Mouse (Mus musculus): ENCODE data around the gene Rph3al. TPM values are rescaled to one million over a fixed set of nuclear protein-coding genes. Genes with fewer than 3 reads are reported as not detected.

The Rph3al gene
- polyA plus RNA-seq, 1 experiment, result 1.1 TPM

DNA sequence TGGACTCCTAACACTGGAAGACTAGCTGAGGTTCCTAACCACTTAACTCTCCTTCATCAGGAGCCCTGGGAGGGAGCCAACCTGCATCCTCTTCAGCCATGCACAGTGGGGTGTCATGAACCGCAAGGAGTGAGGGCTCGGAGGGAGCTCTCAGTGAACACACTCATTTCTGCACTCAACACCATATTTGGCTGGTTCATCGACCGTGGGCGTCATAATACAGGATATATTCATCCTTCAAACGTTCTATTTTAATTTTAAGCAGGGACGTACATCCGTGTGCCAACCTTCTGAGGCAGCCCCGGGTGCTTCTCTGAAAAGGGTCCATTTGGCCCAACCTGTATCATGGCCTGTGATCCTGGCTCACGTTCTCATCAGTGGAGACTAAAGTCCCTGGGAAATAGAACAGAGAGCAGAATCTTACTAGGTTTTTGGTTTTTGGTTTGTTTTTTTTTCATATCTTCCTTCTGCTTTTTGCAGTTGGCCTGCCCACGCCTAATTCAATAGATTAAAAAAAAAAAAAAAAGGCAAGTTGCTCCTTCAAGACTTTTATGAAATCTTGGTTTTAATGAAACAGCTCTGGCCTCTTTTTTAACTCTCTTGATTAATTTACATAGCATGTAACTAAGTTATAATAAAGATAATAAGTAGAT lies 102.5 kb downstream of the Rph3al start:
- DNase-seq (ENCODE audit: extremely low spot score in 1 of 2, low spot score in 1 of 2), result peak in 1 of 2 experiments; percentile 51

DNA sequence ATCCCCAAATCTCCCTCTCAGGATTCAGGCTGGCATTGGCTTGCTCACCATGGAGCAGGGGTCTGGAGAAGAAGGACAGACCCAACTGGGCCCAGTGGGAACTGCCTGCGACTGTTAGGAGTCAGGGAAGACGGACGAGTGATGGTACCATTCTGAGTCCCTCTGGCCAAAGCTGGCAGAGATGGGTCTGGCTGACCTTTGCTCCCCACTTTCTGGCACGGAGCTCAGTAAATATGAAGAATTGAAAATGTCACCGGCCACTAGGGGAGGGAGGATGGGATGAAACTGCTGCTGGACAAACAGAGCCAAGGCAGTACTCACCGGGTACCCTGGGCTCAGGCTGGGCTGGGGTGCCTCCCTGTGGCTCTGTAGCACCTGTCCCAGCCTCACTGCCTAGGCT lies 105.1 kb downstream of the Rph3al start:
- DNase-seq (ENCODE audit: extremely low spot score in 1 of 2, low spot score in 1 of 2), result no peak

DNA sequence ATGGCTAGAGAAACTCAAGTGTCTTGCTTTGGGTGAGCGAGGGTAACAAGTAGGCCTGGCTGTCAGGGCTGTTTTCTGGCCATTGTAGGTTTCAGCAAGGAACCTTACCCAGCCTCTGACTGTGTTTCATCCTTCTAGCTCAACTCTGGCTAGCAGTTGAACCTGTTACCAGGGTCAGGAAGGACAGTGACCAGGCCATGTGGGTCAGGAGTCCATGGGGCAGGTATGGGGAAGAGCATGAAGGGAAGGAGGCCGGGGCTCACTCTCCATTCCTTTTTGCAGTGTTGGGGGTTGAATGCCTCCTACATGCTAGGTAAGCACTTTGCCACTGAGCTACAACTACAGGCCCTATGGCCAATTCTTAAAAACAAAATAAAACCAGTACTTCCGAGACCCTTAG lies 107.8 kb downstream of the Rph3al start:
- no peak for DNase-seq (ENCODE audit: extremely low spot score in 1 of 2, low spot score in 1 of 2)

DNA sequence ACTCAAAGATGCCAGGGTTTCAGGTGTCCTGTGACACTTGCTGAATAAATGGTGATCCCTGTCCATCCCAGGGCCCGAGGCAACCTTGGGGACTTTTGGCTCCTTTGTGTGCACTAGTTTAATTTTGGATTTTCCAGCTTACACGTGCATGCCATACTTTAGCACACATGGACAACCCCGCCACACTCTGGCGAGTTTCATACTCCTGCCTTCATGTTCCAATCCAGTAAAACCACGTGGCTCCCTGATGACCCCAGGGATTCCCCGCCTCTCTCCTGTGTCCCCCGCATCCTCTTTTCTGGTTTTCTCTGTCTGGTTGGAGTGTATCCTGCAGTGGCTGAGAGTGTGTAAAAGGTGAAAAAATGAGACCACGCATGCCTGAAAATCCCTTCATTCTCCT lies 110.8 kb downstream of the Rph3al start:
- DNase-seq (ENCODE audit: extremely low spot score in 1 of 2, low spot score in 1 of 2), result no peak

DNA sequence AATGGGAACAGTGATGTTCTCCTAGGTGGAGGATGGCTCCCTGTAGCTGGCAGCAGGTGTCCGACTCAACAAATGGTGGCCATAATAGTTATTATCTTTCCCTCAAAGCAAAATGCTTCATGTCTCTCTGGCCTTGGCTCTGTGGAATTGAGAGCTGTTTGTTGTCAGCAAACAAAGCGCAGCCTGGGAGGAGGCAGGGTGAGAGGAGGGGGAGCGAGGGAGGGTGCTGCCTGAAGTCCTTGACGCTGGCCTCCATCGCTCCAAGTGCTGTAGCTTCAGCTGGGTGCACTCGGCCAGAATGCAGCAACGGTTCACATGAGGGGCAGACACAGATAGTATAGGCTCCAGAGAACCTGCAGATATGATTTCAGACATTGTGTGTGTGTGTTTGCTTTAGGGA lies 114.7 kb downstream of the Rph3al start:
- no peak for DNase-seq (ENCODE audit: extremely low spot score in 1 of 2, low spot score in 1 of 2)

DNA sequence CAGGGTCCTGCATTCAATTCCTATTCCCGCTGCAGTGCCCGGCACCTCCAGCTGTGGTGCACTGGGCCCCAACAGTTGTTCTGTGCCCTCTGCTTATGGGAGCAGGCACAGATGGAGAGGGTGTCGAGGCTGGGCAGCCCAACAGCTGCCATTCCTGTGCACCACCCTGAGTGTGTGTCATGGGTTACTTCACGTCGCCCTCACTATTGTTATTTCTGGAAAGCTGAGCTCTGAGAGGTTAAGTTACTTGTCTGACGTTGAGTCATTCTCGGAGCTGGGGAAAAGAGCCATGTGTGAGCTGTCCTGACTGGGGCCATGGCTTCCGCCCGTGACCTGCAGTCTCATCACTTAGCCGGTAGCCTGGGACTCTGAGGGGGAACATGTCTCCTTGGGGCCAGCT lies 125.1 kb downstream of the Rph3al start:
- no peak for DNase-seq (ENCODE audit: extremely low spot score in 1 of 2, low spot score in 1 of 2)

DNA sequence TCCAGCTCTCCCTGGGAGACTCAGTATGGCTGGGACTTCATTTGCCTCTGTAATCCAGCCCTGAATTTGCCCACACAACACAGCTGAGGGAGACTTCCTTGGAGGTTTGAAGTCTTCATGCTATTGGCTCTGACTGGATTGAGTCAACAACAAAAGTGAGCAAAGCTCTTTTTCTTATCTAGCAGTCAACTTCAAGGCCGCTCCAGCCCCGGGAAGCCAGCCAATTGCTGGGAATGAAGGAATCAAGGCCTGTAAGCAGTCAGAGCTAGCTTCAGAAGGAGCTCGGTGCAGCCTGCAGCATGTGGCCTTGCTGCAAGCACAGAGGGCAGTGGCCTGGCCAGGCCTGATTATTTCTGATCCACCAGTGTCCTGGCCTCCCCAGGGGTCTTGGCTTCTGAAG lies 126.3 kb downstream of the Rph3al start:
- DNase-seq (ENCODE audit: extremely low spot score in 1 of 2, low spot score in 1 of 2), result peak; percentile 38 to 61

DNA sequence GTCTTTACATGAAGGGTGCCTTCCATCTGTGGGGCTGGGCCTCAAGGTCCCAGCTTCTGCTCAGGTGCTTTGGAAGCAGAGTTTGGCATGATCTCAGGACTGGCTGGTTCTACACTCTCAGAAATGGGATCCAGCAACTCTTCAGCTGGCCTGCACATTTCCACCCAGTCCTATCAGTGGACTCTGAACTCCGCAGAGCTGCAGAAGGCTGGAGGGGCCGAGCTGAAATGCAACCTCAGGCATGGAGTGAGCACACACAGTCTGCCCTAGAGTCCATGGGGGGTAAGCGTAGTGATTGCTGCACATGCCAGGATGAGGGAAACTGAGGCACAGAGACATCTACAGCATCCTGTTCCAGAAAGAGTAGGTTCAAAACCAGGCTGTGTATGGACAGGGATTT lies 127.7 kb downstream of the Rph3al start:
- DNase-seq (ENCODE audit: extremely low spot score in 1 of 2, low spot score in 1 of 2), result no peak

DNA sequence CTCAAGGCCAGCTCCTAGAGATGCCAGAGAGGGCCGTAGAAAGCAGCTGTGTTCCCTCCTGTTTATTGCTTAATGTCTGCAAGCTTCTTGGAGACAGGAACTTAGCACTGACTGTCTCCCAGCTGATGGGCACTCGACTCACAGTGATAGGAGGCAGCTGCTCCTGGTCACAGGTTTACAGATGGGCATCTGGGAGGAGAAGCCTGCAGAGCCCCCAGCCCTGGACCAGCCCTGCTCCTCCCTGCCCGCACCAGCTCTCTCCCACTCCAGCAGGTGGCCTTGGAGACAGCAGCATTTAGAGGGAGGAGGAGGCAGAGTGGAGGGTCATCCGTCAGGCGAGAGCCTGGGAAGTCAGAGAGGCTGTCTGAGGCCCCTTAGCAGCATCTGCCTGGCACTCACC lies 130.7 kb downstream of the Rph3al start:
- DNase-seq (ENCODE audit: extremely low spot score in 1 of 2, low spot score in 1 of 2), result no peak

DNA sequence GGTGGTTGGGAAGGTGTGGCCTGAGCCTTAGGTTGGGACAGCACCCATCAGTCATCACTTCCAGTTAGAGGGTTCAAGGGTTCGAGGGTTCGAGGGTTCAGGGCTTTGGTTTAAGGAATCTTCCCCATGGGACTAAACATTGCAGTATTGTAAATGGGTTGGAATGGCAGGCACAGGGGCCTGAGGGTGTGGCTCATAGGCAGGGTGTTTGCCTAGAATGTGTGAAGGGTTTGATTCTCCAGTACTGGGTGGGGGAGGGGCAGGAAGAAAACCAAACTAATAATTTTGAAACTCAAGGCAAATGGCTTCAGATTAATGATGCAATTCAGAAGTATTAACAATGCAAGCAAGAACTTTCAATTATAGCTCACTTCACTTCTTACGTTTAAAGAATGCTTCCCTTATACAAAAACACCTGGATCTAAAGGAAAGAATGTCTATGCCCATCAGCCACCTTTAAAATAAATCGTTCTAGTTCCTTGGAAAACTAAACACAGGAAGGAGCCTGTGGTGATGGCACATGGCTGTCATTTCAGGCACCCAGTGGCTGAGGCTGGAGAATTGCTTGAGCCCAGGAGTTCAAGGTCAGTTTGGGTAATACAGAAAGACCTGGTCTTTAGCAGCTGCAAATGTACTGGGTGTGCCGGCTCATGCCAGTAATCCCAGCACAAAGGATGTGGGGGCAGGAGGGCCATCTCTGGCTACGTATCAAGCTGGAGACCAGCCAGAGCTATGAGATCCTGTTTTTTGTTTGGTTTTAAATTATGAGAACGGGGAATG lies 136.3 kb downstream of the Rph3al start:
- no peak for DNase-seq (ENCODE audit: extremely low spot score in 1 of 2, low spot score in 1 of 2)

DNA sequence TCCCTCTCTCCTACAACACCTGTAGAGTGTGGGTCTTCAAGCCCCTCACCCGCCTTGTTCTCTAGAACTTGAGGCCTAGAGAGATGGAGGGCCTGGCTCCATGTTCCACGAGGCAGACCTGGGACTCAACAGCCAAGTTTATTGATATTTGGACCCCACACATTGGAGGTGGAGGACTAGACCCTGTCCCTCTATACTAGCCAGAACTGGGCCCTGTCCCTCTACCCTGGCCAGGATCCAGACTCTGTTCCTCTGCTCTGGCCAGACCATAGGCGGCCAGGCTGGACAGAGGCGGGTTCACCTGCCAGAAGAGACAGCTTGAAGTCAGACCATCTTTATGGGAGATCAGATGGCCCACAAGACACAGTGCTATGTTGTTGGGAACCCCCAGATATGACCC lies 136.9 kb downstream of the Rph3al start:
- no peak for DNase-seq (ENCODE audit: extremely low spot score in 1 of 2, low spot score in 1 of 2)

DNA sequence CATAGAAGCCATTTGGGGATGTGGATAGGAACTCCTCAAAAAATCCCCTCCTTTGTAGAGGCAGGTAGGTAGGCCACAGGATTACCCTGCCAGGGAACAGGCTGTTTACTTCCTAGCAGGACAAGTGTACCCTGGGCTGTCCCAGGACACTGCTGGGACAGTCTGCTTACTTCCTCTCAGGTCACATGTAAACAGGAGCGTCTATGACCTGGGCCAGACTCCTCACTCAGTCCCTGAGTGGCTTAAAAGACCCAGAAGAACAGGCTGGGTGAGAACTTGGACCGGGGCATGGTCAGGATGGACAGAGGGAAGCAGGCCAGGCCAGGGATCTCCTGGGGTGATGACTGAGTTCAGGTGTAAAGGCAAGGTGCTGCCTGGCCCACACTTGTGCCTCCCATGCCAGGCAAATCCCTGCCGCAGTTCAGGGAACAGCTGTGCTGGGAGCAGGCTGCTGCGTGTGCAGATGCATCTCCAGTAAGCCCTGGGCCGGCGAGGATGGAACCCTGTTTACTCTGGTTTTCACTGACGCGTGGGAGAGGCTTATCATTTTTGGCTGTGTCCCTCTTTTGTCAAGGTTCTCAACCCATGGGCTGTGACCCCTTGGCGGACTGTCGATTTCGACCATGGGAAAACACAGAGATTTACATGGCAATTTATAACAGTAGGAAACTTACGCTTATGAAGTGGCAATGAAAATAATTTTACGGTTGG lies 141.5 kb downstream of the Rph3al start:
- no peak for DNase-seq (ENCODE audit: extremely low spot score in 1 of 2, low spot score in 1 of 2)

DNA sequence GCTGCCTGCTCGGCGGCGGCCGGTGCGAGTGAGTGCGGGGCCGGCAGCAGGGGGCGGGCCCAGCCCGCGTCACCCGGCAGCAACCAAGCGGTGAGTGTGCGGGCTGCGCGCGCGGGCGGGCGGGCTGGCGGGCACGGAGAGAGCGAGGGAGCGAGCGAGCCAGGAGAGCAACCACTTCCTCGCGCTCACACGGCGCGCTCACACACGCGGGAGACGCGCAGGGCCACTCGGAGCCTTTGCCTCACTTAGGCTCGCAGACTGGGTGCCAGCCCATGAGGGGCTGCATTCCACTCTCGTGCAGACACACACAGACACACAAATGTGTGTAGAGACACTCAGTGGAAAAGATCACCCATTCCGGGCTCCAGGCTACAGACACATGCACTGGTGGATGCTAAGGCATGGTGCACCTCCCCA lies 142.2 kb downstream of the Rph3al start, which contains the start of gene Doc2b:
Doc2b (minus strand) TSS at position 21 of the 417 bp plus-strand sequence.
- DNase-seq (ENCODE audit: extremely low spot score in 1 of 2, low spot score in 1 of 2), result peak in 1 of 2 experiments; percentile 77

DNA sequence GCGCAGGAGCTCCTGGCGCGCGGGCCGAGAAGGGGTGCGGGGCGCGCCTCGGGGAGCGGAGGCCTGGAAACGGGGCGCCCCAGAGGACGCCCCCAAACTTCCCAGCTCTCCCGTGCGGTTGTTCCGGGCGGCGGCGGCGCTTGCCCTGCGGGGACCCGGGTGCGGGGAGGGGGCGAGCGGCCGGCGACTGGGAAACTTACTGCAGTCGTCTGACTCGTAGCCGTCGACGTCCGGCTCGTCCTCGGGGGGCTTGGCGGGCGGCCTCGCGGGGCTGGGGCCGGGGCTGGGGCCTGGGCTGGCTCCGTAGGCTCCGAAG lies 142.9 kb downstream of the Rph3al start:
- peak in 1 of 2 experiments; percentile 22 for DNase-seq (ENCODE audit: extremely low spot score in 1 of 2, low spot score in 1 of 2)

DNA sequence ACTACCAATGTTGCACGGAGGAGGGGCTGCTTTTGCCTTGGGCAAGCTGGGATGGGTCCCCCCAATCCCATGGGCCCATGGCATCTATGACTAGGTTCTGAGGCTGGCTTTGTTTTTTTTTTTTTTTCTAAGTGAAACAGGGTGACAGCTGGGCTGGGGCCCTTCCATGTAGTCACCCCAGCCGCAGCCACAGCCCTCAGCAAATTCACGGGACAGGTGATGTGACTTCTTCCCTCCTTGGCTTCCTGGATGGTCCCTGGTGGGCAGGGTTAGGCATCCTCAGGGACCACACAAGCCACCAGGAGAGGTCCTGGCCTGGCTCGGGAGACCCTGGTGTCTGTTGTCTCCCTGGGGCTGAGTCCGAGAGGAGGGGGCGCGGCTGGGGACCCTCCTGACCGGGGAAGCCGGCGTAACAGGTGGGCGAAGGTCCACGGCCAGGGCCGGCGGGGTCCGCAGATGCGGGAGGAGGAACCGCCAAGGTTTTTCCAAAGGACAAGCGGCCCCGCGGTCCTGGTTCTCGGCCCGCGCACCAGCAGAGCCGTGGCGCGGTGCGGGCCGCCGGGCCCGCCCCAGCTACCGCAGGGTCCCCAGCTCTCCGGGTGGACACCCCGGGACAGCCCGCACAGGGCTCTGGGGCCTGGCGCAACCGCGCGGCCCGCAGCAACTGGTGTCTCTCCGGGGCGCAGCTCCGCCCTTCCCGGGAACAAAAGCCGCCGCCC lies 143.5 kb downstream of the Rph3al start:
- no peak for DNase-seq (ENCODE audit: extremely low spot score in 1 of 2, low spot score in 1 of 2)

DNA sequence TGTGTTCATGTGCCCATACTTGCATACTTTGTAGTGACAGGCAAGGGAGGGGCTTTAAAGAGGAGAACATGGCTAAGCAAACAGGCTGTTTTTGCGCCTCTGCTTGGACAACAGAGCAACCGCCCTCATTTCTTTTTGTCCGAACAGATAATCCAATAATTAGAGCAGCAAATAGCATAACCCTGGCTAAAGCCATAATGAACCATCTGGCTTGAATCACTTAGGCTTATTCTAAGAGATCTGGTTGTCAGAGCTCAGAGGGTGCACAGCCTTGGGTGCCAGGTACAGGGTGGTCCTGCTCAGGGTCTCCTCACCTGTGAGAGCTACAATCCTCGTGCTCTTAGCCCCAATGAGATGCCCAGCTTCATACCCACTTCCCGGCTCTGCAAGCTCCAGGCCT lies 144.9 kb downstream of the Rph3al start:
- no peak for DNase-seq (ENCODE audit: extremely low spot score in 1 of 2, low spot score in 1 of 2)

DNA sequence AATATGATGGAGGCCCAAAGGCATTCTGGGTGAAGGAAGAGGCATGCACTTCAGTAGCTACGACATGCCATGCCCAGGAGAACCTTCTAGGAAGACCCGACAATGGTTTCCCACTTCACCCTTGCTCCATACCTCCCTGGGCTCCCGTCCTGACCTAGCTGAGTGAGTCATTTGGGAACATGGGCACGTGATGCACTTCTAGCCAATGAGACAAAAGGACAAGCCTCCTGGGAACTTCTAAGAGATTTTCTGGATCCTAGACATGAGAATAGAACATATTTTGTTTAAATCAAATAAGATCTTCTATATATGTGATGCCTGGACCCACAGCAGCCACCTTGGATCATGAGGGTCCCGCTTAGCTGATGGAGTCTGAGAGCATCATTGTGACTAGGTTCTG lies 145.7 kb downstream of the Rph3al start:
- DNase-seq (ENCODE audit: extremely low spot score in 1 of 2, low spot score in 1 of 2), result no peak

DNA sequence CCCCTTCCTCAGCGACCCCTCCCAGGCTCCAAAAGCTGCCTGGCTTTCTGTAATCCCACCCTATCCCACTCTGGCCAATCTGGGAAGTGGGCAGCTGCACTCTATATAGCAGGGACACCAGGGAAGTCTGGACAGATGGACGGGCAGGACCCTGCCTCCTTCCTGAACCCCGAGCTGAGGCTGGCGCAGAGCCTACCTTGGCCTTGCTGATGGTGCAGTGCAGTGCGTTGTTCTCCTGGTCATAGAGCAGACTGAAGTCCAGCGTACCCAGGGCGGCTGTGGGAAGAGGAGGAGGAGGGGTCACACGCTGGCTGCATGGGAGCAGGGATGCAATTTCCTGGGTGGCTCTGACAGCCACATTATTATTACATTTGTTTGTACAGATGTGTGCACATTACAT lies 152.3 kb downstream of the Rph3al start:
- no peak for DNase-seq (ENCODE audit: extremely low spot score in 1 of 2, low spot score in 1 of 2)

DNA sequence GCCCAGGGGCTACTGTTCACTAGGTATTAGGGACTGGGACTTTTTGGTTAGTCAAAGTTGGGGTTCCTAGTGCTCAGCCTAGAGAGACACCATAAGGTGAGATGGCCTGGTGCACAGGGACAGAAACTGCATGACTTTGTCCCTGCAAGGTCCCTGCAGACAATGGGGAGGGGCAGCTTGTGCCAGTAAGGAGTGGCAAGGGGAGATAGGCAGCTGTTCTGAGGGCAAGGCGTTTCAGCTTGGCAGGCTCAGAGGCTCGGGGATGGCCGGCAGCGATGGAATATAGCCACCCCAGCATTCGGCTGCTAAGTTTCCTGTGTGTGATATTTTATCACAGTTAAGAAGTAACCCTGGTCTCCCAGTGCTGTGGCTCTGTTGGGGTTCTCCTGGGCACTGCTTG lies 154.4 kb downstream of the Rph3al start:
- DNase-seq (ENCODE audit: extremely low spot score in 1 of 2, low spot score in 1 of 2), result no peak

DNA sequence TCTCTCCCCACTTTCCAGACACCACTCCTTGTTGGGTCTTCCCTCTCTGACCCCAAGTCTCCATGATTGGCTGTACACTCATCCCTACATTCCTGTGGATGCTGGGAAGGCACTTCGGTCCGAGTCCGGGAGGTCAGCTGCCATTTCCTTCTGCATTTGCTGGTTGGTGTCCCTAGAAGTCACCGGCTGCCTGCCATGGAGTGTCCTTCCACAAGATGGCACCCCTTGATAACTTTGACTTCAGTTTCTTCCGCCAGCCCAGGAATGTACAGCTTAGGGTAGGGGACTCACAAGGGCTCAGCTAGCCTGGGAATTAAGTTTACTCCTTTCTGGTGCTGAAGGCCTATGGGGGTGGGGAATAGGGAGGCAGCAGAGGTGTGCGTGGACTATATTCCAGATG lies 156.3 kb downstream of the Rph3al start:
- DNase-seq (ENCODE audit: extremely low spot score in 1 of 2, low spot score in 1 of 2), result peak; percentile 31 to 81
